Mouse (Mus musculus) heart, postnatal 36 days (tissue): Measurements from ENCODE around the gene Dnajc7. TPM values are rescaled to one million over a fixed set of nuclear protein-coding genes. Genes with fewer than 3 reads are reported as not detected.
"Not testable (repeated sequence)": the region's sequence is repeated elsewhere in the genome, so short reads cannot be mapped to it uniquely, and the experiment has no call there.

Experiments used
- DNase-seq, 2 experiments: peaks; one replicate each; pipeline ENCODE4 v3.0.0; 2021 to 2022
- intact Hi-C: fragments of 180-260 bp; cut with DNase I; formaldehyde crosslinking; loops from one replicate; pipeline ENCODE4 v1.15.1; 2025
- total RNA-seq, 2 experiments: library from RNA; stranded (reverse); gene quantifications; 2 replicates each; pipeline ENCODE4 v1.2.3; 2021

Gene Dnajc7
- total RNA-seq, 2 experiments from 2014 or later, result 123 to 133 TPM

GRCm38 (mm10) chr11:100618761-100619484 is 1.0 kb downstream of the Dnajc7 start, which contains the start of gene Nkiras2:
Nkiras2 (plus strand) TSS chr11:100619244.
- intact Hi-C loops, result loop anchor here (2.0 kb wide), 1 partner anchor 48 kb away; no protein-coding TSS in a partner anchor
- DNase-seq, result peak in 1 of 2 experiments; percentile 51

- intact Hi-C loops, result no loop called here
- no peak for DNase-seq
Observed at GRCm38 (mm10) chr11:100617480-100617879, 2.5 kb downstream of the Dnajc7 start.

GRCm38 (mm10) chr11:100616836-100617235 is 3.1 kb downstream of the Dnajc7 start:
- intact Hi-C loops, DNase-seq: not testable (repeated sequence)

GRCm38 (mm10) chr11:100616332-100616731 is 3.6 kb downstream of the Dnajc7 start:
- DNase-seq, result no peak
- intact Hi-C loops, result no loop called here

GRCm38 (mm10) chr11:100613241-100613640 is 6.7 kb downstream of the Dnajc7 start:
- intact Hi-C loops, result no loop called here
- no peak for DNase-seq

- no peak for DNase-seq
- intact Hi-C loops, result no loop called here
Observed at GRCm38 (mm10) chr11:100611627-100612026, 8.3 kb downstream of the Dnajc7 start.

- intact Hi-C loops, result no loop called here
- DNase-seq, result no peak
Observed at GRCm38 (mm10) chr11:100609997-100610680, 9.8 kb downstream of the Dnajc7 start.

- no peak for DNase-seq
- intact Hi-C loops, result no loop called here
Observed at GRCm38 (mm10) chr11:100609355-100609996, 10.5 kb downstream of the Dnajc7 start.

GRCm38 (mm10) chr11:100608796-100609195 is 11.2 kb downstream of the Dnajc7 start:
- no peak for DNase-seq
- intact Hi-C loops, result no loop called here

GRCm38 (mm10) chr11:100607121-100607520 is 12.8 kb downstream of the Dnajc7 start:
- no peak for DNase-seq
- intact Hi-C loops, result no loop called here

GRCm38 (mm10) chr11:100605451-100605850 is 14.5 kb downstream of the Dnajc7 start:
- intact Hi-C loops, result no loop called here
- DNase-seq, result no peak

- no peak for DNase-seq
- intact Hi-C loops, result no loop called here
Observed at GRCm38 (mm10) chr11:100604321-100605005, 15.5 kb downstream of the Dnajc7 start.

- intact Hi-C loops, result no loop called here
- DNase-seq, result no peak
Observed at GRCm38 (mm10) chr11:100603813-100604212, 16.2 kb downstream of the Dnajc7 start.

- intact Hi-C loops, result no loop called here
- DNase-seq, result no peak
Observed at GRCm38 (mm10) chr11:100603155-100603554, 16.8 kb downstream of the Dnajc7 start.

- intact Hi-C loops, result no loop called here
Observed at GRCm38 (mm10) chr11:100601372-100601771, 18.6 kb downstream of the Dnajc7 start.

GRCm38 (mm10) chr11:100598074-100598473 is 21.9 kb downstream of the Dnajc7 start:
- intact Hi-C loops, result no loop called here
- no peak for DNase-seq

More at GRCm38 (mm10) chr11:100601372-100601771, 18.6 kb downstream of the Dnajc7 start:
- no peak for DNase-seq

- intact Hi-C loops, result no loop called here
- DNase-seq, result no peak
Observed at GRCm38 (mm10) chr11:100595533-100595932, 24.4 kb downstream of the Dnajc7 start.

- no peak for DNase-seq
- intact Hi-C loops, result no loop called here
Observed at GRCm38 (mm10) chr11:100594608-100595007, 25.4 kb downstream of the Dnajc7 start.

GRCm38 (mm10) chr11:100592346-100593046 is 27.5 kb downstream of the Dnajc7 start:
- intact Hi-C loops, result no loop called here
- no peak for DNase-seq

- DNase-seq, result no peak
- intact Hi-C loops, result no loop called here
Observed at GRCm38 (mm10) chr11:100588462-100588861, 31.5 kb downstream of the Dnajc7 start.
